Mouse (Mus musculus): ENCODE results near the gene Scfd2.

Scfd2 gene

DNA sequence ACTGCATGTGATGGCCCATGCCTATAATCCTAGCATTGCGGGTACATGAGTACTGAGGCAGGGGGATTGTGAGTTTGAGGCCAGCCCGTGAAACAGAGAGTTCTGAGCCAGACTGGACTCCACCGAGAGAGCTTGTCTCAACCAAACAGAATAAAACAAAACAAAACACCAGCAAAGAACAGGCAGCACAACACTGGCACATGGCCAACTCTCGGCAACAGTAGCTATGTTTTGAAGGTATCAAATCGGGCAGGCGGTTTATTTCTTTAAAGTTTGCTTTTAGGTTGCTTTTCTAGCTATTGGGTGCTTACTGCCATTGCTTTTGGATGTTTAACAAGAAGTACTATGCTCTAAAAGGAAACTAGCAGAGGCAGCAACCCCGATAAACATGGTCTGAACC, 251.9 kb downstream of the Scfd2 start:
- no peak for DNase-seq (ENCODE audit: low read depth, low spot score)

GRCm38 (mm10) chr5:74278428-74278827, 253.1 kb downstream of the Scfd2 start:
- DNase-seq (ENCODE audit: low read depth, low spot score): no peak

GRCm38 (mm10) chr5:74277712-74278111, 253.8 kb downstream of the Scfd2 start:
- peak; percentile 92 for DNase-seq (ENCODE audit: low read depth, low spot score)

DNA sequence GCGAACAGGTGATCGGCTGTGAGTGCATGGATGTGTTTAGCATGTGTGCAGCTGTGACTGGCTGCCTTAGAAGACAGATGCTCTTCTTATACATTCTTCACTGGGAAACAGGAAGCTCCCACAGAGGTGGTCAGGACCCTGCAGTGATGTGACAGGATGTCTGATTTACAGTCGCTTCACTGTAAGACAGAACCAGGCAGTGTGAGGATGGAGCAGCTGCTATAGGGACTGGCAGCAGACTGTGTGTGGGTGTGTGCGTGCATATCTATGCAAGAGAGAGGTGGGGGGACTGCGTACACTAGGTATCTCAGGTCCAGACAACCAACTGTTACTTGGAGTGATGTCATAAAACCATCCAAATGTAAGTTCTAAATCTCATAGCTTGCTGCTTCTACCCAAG, 254.3 kb downstream of the Scfd2 start:
- peak; percentile 82 for DNase-seq (ENCODE audit: low read depth, low spot score)

GRCm38 (mm10) chr5:74273313-74273712, 258.2 kb downstream of the Scfd2 start:
- DNase-seq (ENCODE audit: low read depth, low spot score): no peak

GRCm38 (mm10) chr5:74267736-74268369, 263.7 kb downstream of the Scfd2 start:
- peak; percentile 45 for DNase-seq (ENCODE audit: low read depth, low spot score)

- DNase-seq (ENCODE audit: low read depth, low spot score): no peak
These were observed 264.4 kb downstream of the Scfd2 start for GRCm38 (mm10) chr5:74267196-74267595.

GRCm38 (mm10) chr5:74266476-74266819, 265.1 kb downstream of the Scfd2 start:
- DNase-seq (ENCODE audit: low read depth, low spot score): no peak

DNA sequence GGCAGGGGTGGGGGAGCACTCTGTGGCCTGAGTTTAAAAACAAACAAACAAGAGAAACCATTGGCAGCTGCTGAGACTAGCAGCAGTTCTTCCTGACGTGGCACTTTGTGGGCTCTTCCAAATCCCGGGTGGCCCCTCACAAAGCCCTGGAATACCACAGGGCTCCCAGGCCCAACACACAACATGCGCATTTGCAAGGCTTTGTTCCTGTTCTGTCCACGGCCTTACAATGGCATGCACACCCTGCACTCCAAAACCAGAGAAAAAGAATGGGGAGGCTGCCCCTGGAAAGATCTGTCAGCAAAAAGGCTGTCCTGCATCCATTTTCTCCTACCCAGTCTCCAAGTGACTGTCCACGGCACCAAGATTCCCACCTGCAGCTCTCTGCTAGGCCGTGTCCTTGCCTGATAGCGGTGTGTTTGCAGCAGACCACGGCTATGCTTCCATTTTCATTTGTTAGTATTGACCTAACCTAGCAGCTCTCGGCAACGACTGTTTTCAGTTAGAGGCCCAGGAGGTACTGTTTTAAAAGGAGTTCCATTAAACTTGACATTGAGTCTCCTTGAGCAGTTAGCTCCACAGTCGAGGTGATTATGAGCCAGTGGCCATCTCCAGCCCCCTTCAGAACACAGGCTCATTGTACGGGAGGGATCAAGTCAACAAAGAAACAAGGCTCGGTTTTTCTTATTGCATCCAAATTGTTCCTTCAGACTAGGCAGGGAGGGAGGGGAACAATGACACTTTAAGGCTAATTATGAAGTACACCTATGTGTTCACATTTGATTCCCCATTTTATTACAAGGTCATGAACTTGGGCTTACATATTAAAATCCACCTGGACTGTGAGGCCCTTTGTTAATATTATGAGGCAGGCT, 265.7 kb downstream of the Scfd2 start:
- no peak for DNase-seq (ENCODE audit: low read depth, low spot score)

DNA sequence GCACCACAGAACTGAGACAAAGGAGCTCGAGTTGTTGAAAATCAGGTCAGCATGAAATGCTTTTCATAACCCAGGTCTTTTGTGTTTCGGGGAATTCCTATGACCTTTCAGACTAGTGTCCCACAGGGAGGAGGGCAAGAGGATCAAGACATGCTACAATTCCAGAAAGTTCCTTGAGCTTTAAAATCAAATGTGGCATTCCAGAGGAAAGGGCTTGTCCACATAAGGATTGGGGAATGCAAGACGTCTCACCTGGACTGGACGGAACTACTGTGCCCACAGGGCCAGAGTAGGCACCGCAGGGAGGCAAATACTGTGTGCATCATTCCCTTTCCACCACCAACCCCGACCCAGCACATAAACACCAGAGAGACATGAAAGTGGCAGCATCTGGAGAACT, 266.4 kb downstream of the Scfd2 start:
- DNase-seq (ENCODE audit: low read depth, low spot score): no peak

- no peak for DNase-seq (ENCODE audit: low read depth, low spot score)
These were observed 267.0 kb downstream of the Scfd2 start for GRCm38 (mm10) chr5:74264541-74264940.

GRCm38 (mm10) chr5:74261016-74261415, 270.5 kb downstream of the Scfd2 start:
- no peak for DNase-seq (ENCODE audit: low read depth, low spot score)

GRCm38 (mm10) chr5:74260378-74260809, 271.2 kb downstream of the Scfd2 start:
- peak; percentile 38 for DNase-seq (ENCODE audit: low read depth, low spot score)

DNA sequence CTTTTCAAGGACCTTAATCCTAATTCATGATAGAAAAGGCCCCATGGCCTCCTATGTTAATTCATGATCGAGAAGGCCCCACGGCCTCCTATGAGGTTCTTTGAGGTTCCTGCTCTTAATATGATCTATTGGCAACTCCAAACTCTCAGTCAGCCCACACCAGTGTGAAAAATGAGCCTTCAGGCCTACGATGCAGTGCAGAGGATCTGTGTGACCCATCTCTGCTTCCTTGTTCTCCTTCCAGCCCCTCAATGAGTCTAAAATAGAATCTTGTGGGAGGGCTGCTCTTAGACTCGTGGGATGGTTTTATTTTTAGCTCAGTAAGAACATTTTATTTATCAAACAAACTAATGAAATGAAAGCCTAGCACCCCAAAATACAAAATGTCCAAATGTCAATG, 274.9 kb downstream of the Scfd2 start:
- DNase-seq (ENCODE audit: low read depth, low spot score): no peak

- DNase-seq (ENCODE audit: low read depth, low spot score): no peak
These were observed 276.6 kb downstream of the Scfd2 start for GRCm38 (mm10) chr5:74254996-74255395.

GRCm38 (mm10) chr5:74253724-74254328, 277.7 kb downstream of the Scfd2 start:
- peak; percentile 34 for DNase-seq (ENCODE audit: low read depth, low spot score)

- DNase-seq (ENCODE audit: low read depth, low spot score): no peak
These were observed 278.8 kb downstream of the Scfd2 start for GRCm38 (mm10) chr5:74252672-74253286.

- DNase-seq (ENCODE audit: low read depth, low spot score): no peak
These were observed 280.6 kb downstream of the Scfd2 start for GRCm38 (mm10) chr5:74250947-74251346.

DNA sequence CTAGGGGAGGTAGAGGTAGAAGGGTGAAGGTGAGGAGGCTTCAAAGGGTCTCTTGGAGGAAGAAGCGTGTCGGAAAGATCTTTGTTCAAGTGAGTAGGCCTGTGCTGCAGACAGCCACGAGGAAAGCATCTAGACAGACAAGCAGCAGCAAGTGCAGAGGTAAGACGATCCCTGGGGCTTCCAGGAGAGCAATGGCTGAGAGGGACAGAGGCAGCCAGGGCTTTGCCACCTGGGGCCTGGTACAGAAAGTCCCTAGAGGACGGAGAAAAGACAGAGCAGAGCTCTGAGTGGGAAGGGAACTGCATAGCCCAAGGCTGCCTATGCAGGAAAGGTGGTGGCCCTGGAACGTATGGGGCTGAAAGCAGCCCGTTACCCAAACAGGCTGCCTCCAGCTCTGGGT, 281.3 kb downstream of the Scfd2 start:
- DNase-seq (ENCODE audit: low read depth, low spot score): no peak

- no peak for DNase-seq (ENCODE audit: low read depth, low spot score)
These were observed 281.8 kb downstream of the Scfd2 start for GRCm38 (mm10) chr5:74249794-74250193.

DNA sequence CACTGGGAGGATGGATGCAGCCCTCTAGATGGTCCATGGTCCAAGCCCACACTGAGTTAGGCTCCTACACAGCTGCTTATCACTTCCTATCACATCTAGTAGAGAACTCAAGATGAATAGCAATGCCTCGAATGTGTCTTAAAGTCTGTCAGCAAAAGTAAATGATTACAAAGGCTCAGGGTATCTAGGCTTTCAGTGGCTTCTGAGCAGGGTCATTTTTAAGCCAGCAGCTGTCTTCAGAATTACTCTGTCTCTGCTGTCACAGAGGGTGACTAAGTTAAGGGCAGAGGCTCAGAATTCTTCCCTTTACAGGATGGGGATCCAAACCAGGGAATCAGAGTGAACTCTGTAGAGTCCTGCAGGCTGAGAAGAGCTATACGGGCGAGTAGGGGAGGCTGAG, 284.6 kb downstream of the Scfd2 start:
- no peak for DNase-seq (ENCODE audit: low read depth, low spot score)

DNA sequence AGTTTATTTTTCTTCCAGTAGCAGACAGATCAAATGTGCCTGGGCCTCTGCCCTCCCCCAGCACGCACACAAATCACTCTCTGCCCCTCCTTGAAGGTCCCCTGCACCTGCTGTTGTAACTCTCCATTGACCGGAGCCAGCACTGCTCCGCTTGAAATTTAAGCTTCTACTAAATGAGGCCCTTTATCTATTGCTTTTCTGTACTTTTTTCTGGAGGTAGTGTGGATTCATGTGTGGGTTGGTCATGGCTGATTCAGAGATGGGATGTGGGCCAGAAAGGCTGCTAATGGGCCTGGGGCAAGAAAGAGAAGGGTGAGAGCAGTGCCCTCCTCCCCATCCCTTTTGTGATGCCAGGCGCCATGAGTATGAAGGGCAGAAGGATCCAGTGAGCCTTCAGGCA, 285.1 kb downstream of the Scfd2 start:
- DNase-seq (ENCODE audit: low read depth, low spot score): no peak

Measured in mesoderm, embryonic 11.5 days (tissue).